21 mouse cellular contexts compared by ENCODE assay signal in genomic region chr10:12723269-12723668, GRCm38 (mm10).
DNase-seq lines count a peak whose midpoint lies in the region; ATAC-seq and TF ChIP-seq lines count a peak whose summit lies in the region.
"Had no signal": no experiment of that assay in that cellular context is flagged by ENCODE, and none has a peak within 500 bp of the region (broad histone marks: within the 10 kb centered on the region; RNA-seq: fewer than 3 reads in every experiment).

No protein-coding gene starts in this region.

- H3K36me3 ChIP-seq in G1E (replicated peaks) (peaks cover 71% of the 10 kb centered on the region), MEL (ENCODE audit: control insufficient read depth in 1 of 2, insufficient read depth in 2 of 2, low read length in 2 of 2) (peaks cover 0 to 6% of the 10 kb centered on the region in 2 experiments; a peak in 2 of 4 replicates)
- H3K36me3 ChIP-seq in liver, embryonic 12.5 days = peaks cover 13% of the 10 kb centered on the region
- H3K36me3 ChIP-seq: hindbrain, embryonic 13.5 days; midbrain, embryonic 12.5 days had no signal

- no peak overlapping the region for H3K27ac ChIP-seq in MEL (ENCODE audit: control insufficient read depth, low read depth, low read length)
- no peak overlapping the region for H3K27ac ChIP-seq in liver, embryonic 12.5 days
- H3K27ac ChIP-seq: forebrain, embryonic 13.5 days; lung, embryonic 15.5 days; neural tube, embryonic 13.5 days had no signal

- TF ChIP-seq RAD21 in MEL (IDR thresholded peaks at IDR 0.05; ENCODE audit: low read depth, low read length) = no peak

- TF ChIP-seq POLR2A in MEL (IDR thresholded peaks at IDR 0.05; ENCODE audit: control insufficient read depth in 1 of 2, insufficient read depth in 1 of 2, low read depth in 1 of 2, low read length in 2 of 2, poor library complexity in 1 of 2) = no peak

- no peaks in the 10 kb centered on the region for H3K79me2 ChIP-seq in MEL (ENCODE audit: control insufficient read depth, insufficient read depth, low read length, poor library complexity)

- peak; percentile 90 for ATAC-seq in G1E (ENCODE audit: extremely low read depth, insufficient number of reproducible peaks, low FRiP score, poor library complexity, severe bottlenecking)
- ATAC-seq in liver, embryonic 12.5 days = peak; percentile 60; the same call in 1 of the 2 replicates
- ATAC-seq in megakaryocyte progenitor cell, adult 5-6 weeks (replicated peaks; ENCODE audit: poor library complexity) = peak; percentile 85
- ATAC-seq: forebrain, embryonic 13.5 days; intestine, postnatal 0 days had no signal

- peaks cover 63% of the 10 kb centered on the region for H3K4me1 ChIP-seq in G1E (ENCODE audit: insufficient read depth, low read depth, low read length)
- peaks cover 0 to 11% of the 10 kb centered on the region in 2 experiments; a peak in 2 of 4 replicates for H3K4me1 ChIP-seq in MEL (ENCODE audit: control insufficient read depth in 1 of 2, insufficient read depth in 2 of 2, low read length in 2 of 2)
- peaks cover 9% of the 10 kb centered on the region for H3K4me1 ChIP-seq in liver, embryonic 12.5 days

- H3K9me3 ChIP-seq in G1E (replicated peaks) = no peaks in the 10 kb centered on the region
- H3K9me3 ChIP-seq in MEL (replicated peaks; ENCODE audit: insufficient read depth, low read length) = no peaks in the 10 kb centered on the region
- no peaks in the 10 kb centered on the region for H3K9me3 ChIP-seq in liver, embryonic 12.5 days (replicated peaks)
- H3K9me3 ChIP-seq: forebrain, embryonic 13.5 days; hindbrain, embryonic 13.5 days; lung, embryonic 15.5 days; midbrain, embryonic 12.5 days; neural tube, embryonic 13.5 days had no signal

- peak; percentile 39 to 40; a peak in 3 of 4 replicates for TF ChIP-seq EP300 in MEL (IDR thresholded peaks at IDR 0.05; ENCODE audit: low read depth in 1 of 2, low read length in 2 of 2)

- peak; percentile 48 for DNase-seq in G1E (ENCODE audit: low spot score)
- peak; percentile 39 for DNase-seq in MEL (ENCODE audit: low read depth, low spot score)
- no peak for DNase-seq in cerebellum, adult 18-20 months
- DNase-seq in left cerebral cortex, postnatal 25 days (ENCODE audit: low spot score in 2 of 2) = no peak
- DNase-seq: adrenal gland, postnatal 14 days; cerebellum, adult 2 months; cerebellum, postnatal 14 days; gastrocnemius, postnatal 14 days; heart, adult 18-20 months; heart, postnatal 36 days; kidney, postnatal 4 days had no signal

- TF ChIP-seq CTCF in G1E (IDR thresholded peaks at IDR 0.05; ENCODE audit: low read depth, low read length) = no peak
- no peak for TF ChIP-seq CTCF in MEL (IDR thresholded peaks at IDR 0.05 in 2 of 3, conservative IDR thresholded peaks at IDR 0.05 in 1 of 3; ENCODE audit: control insufficient read depth in 1 of 3, insufficient read depth in 1 of 3, low read depth in 2 of 3, low read length in 3 of 3, poor library complexity in 1 of 3, severe bottlenecking in 1 of 3)

- no peak overlapping the region for H3K9ac ChIP-seq in MEL (ENCODE audit: control insufficient read depth, low read depth, low read length, poor library complexity, severe bottlenecking)
- H3K9ac ChIP-seq in liver, embryonic 12.5 days = no peak overlapping the region
- H3K9ac ChIP-seq: forebrain, embryonic 13.5 days; hindbrain, embryonic 13.5 days; lung, embryonic 15.5 days; midbrain, embryonic 12.5 days; neural tube, embryonic 13.5 days had no signal

- H3K27me3 ChIP-seq in G1E (ENCODE audit: insufficient read depth, low read length) = no peaks in the 10 kb centered on the region
- no peaks in the 10 kb centered on the region for H3K27me3 ChIP-seq in MEL (ENCODE audit: control insufficient read depth in 1 of 2, insufficient read depth in 2 of 2, low read length in 2 of 2)
- no peaks in the 10 kb centered on the region for H3K27me3 ChIP-seq in liver, embryonic 12.5 days (replicated peaks)
- H3K27me3 ChIP-seq: CH12.LX; forebrain, embryonic 13.5 days; hindbrain, embryonic 13.5 days; lung, embryonic 15.5 days; midbrain, embryonic 12.5 days; neural tube, embryonic 13.5 days had no signal

- WGBS in liver, embryonic 12.5 days (ENCODE audit: insufficient replicate concordance) = 34% methylated on average over 3 of the region's 3 CpGs

- H3K4me3 ChIP-seq in G1E (ENCODE audit: low read depth, low read length) (no peak overlapping the region; the same call in 1 of the 2 replicates), MEL (ENCODE audit: control insufficient read depth in 1 of 2, insufficient read depth in 1 of 2, low read depth in 2 of 2, low read length in 2 of 2) (no peak overlapping the region)
- H3K4me3 ChIP-seq in liver, embryonic 12.5 days = no peak overlapping the region
- H3K4me3 ChIP-seq: forebrain, embryonic 13.5 days; hindbrain, embryonic 13.5 days; lung, embryonic 15.5 days; midbrain, embryonic 12.5 days; neural tube, embryonic 13.5 days had no signal

- no peak overlapping the region for H3K4me2 ChIP-seq in liver, embryonic 12.5 days
- H3K4me2 ChIP-seq: forebrain, embryonic 13.5 days; heart, embryonic 11.5 days; hindbrain, embryonic 13.5 days; lung, embryonic 15.5 days; midbrain, embryonic 12.5 days; neural tube, embryonic 13.5 days had no signal

- intact Hi-C loops in left cerebral cortex, postnatal 25 days (cut with DNase I) = no loop called here

TF ChIP-seq in MEL, 35 proteins besides CTCF, POLR2A, EP300 and RAD21:
- TF ChIP-seq GATA1 (IDR thresholded peaks at IDR 0.05; ENCODE audit: low read depth, low read length) (peak; percentile 58), TAL1 (IDR thresholded peaks at IDR 0.05; ENCODE audit: low read length) (peak; percentile 33), USF2 (IDR thresholded peaks at IDR 0.05; ENCODE audit: borderline replicate concordance in 1 of 2, insufficient read depth in 1 of 2, low read depth in 1 of 2, low read length in 2 of 2) (no peak), MAZ (IDR thresholded peaks at IDR 0.05; ENCODE audit: low read depth, low read length) (no peak), ZNF384 (IDR thresholded peaks at IDR 0.05; ENCODE audit: low read depth, low read length) (peak; percentile 82)

Comparison
In these comparisons a context has a peak if more than half of its experiments do, and no peak if none do; other contexts are left out.
1. DNase-seq: peak in G1E (single experiment) and MEL (single experiment); none in cerebellum, adult 18-20 months (0 of 2) and left cerebral cortex, postnatal 25 days (0 of 2).
2. Peak in every context shown above with its lines, with median percentiles within 50 percentile points of each other: ATAC-seq.